Mouse (Mus musculus) liver, adult 2 months (tissue): ENCODE data around the gene Wdr86.

Experiments used
- CTCF ChIP-seq: fragments of 200-500 bp; IDR thresholded peaks from 2 replicates; pipeline ENCODE4 v1.5.1; 2011; ENCODE audit warnings: low read depth, low read length, control low read depth
- POLR2A ChIP-seq: fragments of 200-500 bp; IDR thresholded peaks from 2 replicates; pipeline ENCODE4 v1.6.1; 2011; ENCODE audit warnings: low read length, control low read depth; ENCODE audit not compliant: insufficient read depth; ENCODE audit errors: extremely low read depth

- TF ChIP-seq CTCF (no peak), POLR2A (no peak)
These were observed 33.8 kb downstream of the Wdr86 start for GRCm38 (mm10) chr5:24696704-24697103.
